Mouse (Mus musculus) stomach, postnatal 0 days (tissue): ENCODE results near the gene Wdr12.
A peak's percentile ranks its signal among the peaks of the same experiment; 100 is the strongest.

ENCODE experiments used
- CTCF ChIP-seq: IDR thresholded peaks from 2 replicates; pipeline ENCODE4 v1.5.1; 2016; ENCODE audit warnings: antibody characterized with exemption, low read depth, mild to moderate bottlenecking, moderate library complexity
- EP300 ChIP-seq: optimal IDR thresholded peaks from 2 replicates; pipeline ENCODE3; 2016; ENCODE audit warnings: antibody characterized with exemption

DNA sequence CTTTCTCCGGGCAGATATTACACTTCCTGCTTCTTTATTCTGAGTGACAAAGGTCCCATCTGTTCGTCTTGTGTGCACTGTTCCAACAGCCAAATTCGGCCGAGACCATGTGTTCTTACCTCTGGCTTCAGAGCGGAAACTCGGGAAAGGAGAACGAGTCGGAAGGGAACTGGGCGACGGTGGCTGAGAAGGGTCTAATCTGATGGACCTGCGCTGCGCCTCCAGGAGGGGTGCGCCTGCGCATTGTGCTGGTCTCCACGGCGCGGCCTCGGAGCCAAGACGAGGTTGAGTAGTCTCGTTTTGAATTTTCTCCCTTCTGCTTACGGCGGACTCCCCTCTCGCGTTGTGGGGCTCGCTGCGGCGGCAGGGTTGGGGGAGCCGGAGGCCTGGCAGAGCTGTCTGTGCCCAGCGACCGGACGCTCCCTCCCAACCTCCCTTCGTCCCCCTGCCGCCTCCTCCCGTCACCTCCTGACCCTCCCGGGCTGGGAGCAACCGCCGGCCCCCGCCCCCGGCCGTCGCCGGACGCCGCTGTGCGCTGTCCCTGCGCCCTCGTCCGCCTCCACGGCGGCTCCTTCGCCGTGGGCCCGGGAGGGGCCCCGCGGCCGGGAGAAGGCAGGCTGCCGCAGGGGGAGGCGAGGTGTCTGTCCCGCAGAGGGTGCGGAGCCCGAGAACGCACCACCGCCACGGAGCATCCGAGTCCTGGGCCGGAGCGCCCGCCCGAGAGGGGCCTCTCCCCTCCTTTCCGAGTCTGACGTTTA, at the start of gene Wdr12, which contains the start of gene Carf:
- TF ChIP-seq EP300 (no peak), CTCF (peak; percentile 19; the same call in 1 of the 2 replicates)
